Mouse (Mus musculus) frontal cortex, adult (tissue): ENCODE results near the gene Tcirg1.

ENCODE experiments used
- ATAC-seq: cut with Nextera tagmentation; 2 replicates; pipeline ENCODE4 v1.9.2; 2017; ENCODE audit warnings: mild to moderate bottlenecking, moderate library complexity, mixed read lengths; ENCODE audit not compliant: low TSS enrichment

Gene Tcirg1

GRCm38 (mm10) chr19:3906795-3907786 lies at the start of gene Tcirg1:
Gene Tcirg1, minus strand, starts transcription at chr19:3907133.
- ATAC-seq, result peak; percentile 39; the same call in 1 of the 2 replicates

- no peak for ATAC-seq
Observed at GRCm38 (mm10) chr19:3955804-3956203, 48.9 kb upstream of the Tcirg1 start.

DNA sequence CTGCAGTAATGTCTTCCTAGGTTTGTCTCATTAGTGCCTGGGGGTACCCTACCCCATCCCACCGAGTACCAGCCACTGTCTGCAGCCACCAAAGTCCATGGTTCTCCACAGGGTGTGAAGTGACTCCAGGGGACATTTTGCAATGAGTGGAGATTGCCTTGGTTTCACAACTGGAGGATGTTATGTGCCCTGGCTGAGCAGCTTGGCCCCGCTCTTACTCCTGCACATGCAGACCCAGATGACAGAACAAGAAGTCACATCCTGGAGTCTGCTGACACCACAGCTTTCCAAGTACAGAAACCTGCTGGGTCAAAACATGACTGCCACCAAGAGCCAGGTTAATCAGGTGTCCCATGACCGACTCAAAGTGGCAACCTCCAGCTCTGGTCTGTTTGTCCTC lies 48.1 kb upstream of the Tcirg1 start:
- no peak for ATAC-seq

DNA sequence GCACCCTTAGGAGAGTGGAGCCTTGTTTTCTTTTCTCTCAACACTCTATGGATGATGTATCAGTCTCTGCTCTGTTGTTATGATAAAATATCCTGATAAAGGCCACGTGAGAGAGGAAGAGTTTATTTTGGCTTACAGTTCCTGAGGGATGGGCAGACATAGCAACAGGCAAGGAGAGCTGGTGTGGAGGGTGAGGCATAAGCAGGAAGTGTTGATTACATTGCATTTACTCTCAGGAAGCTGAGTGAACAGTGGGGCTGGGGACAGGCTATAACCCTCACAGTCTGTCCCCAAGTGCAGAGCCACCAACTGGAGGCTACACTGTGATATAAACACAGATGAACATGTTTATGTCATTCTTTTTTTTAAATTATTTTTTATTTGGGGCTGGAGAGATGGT lies 45.2 kb upstream of the Tcirg1 start:
- ATAC-seq, result no peak

- ATAC-seq, result no peak
Observed at GRCm38 (mm10) chr19:3951461-3951860, 44.5 kb upstream of the Tcirg1 start.

DNA sequence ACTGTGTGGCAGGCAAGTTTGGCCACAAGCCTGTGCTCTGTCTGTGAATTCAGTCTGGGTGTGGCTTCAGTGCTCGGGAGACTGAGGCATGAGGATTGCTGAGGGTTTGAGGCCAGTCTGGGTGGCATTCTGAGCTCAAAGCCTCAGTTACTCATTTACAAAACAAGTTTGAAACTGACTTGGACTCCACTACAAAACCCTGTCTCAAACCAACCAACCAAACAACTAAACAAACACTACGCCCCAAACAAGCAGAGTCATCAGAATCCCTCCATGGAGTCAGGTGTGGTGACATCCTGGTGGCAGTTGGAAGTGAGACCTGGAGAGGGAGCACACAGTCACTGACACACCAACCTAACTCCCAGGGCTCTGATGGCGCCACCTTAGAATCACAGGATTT lies 43.4 kb upstream of the Tcirg1 start:
- no peak for ATAC-seq

DNA sequence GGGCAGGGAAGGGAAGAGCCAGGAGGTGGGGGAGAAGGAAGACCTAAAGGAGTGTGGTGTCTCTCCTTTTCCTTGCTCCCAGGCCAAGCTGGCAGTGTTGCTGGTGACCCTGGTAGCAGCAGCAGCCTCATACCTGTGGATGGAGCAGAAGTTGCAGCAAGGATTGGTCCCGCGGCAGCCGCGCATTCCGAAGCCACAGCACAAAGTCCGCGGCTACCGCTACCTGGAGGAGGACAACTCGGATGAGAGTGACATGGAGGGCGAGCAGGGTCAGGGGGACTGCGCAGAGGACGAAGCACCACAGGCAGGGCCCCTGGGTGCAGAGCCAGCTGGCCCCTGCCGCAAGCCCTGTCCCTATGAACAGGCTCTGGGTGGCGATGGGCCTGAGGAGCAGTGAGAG lies 41.6 kb upstream of the Tcirg1 start:
- no peak for ATAC-seq

GRCm38 (mm10) chr19:3947813-3948212 lies 40.9 kb upstream of the Tcirg1 start:
- no peak for ATAC-seq

DNA sequence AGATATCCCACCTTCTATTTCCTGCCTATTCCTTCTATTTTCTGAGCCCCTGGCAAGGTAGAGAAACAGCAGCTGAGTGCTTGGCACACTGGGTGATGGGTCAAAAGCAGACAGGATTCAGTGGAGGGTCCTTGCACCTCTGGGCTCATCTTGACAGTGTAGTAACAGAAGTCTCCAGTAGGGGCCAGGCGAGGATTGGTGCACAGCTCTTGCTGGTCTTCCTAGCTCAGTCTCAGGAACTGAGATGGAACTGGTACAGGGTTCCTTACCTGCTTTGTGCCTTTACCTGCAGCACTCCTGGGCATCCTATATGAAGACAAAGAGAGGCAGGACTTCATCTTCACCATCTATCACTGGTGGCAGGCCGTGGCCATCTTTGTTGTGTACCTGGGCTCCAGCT lies 39.8 kb upstream of the Tcirg1 start:
- peak; percentile 67; the same call in 1 of the 2 replicates for ATAC-seq

DNA sequence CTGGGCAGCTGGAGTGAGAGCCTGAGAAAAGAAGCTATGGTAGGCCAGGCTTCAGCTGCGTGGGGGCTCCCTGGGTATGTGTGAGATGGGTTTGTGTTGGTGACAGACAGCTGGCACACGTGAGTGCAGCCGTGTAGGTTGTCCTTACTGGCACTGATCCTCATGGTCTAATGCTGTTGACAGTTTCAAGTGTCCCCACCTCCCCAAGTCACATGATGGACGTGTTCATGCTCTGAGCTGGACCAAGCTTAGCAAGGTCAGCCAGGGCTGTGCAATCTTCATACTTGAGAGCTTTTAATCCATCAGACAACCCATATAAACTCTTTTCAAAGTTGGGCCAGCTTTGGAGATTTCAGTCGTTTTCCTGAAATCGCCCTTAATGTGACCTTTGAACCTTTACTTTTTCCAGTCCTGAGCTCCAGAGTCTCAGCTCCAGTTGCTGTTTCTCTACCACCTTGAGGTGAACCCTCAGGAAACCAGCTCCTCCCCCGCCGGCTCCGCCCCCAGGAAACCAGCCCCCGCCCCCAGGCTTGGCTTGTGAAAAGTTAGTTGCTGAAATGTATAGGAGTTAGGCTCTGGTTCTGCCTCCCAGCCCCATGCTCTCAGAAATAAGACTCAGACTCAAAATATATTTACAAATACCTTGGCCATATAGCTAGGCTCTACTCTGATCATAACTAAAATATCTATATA lies 39.1 kb upstream of the Tcirg1 start:
- ATAC-seq, result no peak

DNA sequence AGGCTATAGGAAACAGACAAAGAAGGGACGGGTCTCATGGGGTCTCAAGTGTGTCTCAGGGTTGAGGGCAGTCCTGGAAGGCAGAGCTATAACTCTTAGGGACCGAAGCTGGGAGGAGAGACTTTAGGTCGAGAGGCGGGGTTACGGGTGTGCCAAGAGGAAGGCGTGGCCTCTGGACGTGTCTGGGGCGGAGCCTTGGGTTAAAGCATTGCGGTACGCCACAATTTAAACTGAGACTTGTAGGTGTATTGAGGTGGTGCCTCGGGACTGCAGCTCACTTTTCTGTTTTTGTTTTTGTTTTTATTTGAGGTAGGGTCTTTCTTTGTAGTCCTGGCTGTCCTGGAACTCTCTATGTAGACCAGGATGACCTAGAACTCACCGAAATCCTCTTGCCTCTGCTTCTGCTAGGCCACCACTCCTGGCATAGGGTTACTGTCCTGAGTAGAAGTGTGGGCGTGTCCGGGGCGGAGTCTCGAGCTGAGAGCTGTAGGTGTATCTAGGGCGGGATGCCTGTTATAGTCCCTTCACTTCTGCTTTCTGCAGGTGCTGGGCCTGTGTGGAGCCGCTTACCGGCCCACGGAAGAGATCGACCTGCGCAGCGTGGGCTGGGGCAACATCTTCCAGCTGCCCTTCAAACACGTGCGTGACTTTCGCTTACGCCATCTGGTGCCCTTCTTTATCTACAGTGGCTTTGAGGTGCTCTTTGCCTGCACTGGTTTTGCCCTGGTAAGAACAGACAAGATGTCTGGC lies 36.2 kb upstream of the Tcirg1 start:
- ATAC-seq, result no peak

DNA sequence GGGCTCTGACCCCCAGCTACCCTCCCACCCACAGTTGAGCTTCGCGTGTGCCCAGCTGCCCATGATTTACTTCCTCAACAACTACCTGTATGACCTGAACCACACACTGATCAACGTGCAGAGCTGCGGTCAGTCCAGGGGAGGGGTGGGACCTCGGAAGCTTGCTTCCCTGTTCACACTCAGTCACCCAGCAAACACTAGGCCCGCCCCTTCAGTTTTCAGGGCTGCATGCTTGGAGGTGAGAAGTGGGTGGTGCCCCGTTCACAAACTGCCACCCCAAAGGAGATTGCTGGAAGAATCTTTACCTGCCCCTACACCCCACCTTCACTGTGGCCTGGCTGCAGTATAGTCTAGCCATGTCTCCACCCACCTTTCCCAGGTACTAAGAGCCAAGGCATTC lies 35.4 kb upstream of the Tcirg1 start:
- ATAC-seq, result no peak

DNA sequence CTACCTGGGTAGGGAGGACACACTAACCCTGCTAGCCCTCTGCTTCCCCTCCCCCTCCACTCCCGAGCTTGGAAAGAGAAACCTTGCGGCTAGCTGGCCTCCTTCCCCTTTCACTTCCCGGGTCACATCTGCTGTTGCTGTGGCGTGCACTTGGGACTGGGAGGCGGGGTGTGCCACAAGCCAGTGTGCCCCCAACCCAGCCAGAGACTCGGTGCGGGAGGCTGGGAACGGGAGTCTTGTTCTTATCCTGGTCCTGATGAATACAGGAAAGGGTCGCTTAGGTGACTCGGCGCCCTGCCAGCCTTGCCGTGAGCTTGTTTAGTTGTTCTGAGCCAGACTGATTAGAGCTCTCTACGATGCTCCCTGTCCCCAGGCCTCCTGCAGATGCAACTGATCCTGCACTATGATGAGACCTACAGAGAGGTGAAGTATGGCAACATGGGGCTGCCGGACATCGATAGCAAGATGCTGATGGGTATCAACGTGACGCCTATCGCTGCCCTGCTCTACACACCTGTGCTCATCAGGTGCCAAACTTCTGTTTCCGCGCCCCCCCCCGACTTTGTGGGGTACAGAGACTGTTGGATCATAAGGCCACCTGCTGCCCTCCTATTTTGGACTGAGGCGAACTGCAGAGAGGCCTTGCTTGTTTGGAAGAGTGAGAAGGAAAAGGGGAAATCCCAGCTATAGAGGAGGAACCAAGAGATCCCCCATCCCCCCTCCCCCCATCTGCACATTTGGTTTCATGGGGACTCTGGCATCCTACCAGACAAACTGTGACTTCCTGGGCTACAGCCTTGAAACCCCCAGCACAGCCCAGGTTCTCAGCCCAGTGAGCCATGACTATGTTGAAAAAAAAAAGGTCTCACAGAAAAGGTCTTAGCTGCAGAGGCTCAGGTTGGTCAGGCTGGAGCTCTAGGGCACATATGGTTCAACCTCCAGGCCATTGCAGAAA lies 29.2 kb upstream of the Tcirg1 start:
- no peak for ATAC-seq

DNA sequence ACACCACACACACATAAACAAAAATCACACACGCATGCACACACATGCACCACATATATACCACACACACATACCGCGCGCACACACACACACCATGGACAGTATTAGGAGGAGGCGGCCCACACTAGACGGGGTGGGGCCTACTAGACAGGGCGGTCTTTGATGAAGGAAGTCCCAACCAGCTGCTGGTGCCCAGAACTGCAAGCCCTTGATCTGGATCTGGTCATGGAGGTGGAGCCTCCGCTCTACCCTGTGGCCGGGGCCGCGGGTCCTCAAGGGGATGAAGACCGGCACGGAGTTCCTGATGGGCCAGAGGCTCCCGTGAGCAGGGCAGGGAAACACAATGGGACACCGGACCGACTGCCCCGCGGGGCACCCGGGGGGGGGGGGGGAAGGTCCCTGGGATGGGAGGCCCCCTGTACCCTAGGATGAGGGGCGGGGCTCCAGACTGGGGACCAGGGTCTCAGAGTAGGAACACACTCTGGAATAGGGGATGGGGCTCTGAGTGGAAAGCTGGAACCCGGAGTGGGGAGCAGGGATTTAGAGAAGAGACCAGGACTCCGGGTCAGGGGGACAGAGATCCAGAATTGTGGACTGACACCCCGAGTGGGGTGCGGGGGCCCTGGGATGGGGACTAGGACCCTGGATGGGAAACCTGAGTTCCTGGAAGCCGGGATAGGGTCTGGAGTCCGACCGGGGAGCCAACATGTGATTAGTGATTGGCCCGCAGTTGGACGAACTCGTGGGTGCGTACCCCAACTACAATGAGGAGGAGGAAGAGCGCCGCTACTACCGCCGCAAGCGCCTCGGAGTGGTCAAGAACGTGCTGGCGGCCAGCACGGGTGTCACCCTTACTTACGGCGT lies 28.3 kb upstream of the Tcirg1 start, which contains the start of gene Unc93b1:
Gene Unc93b1 (plus strand): TSS at position 155 of the 864 bp plus-strand sequence.
- ATAC-seq, result peak; percentile 34; the same call in 1 of the 2 replicates

- no peak for ATAC-seq
Observed at GRCm38 (mm10) chr19:3931716-3932115, 24.8 kb upstream of the Tcirg1 start.

- no peak for ATAC-seq
Observed at GRCm38 (mm10) chr19:3930262-3931057, 23.5 kb upstream of the Tcirg1 start.

GRCm38 (mm10) chr19:3929211-3929941 lies 22.4 kb upstream of the Tcirg1 start, which contains the start of gene Aldh3b1:
Gene Aldh3b1, minus strand, starts transcription at chr19:3929808.
- peak; percentile 27; the same call in 1 of the 2 replicates for ATAC-seq

- ATAC-seq, result no peak
Observed at GRCm38 (mm10) chr19:3928779-3929178, 21.8 kb upstream of the Tcirg1 start.
